Mouse (Mus musculus) lung, adult 2 months (tissue): ENCODE data around the gene Fgd5. TPM values are rescaled to one million over a fixed set of nuclear protein-coding genes. Genes with fewer than 3 reads are reported as not detected.
"Not testable (repeated sequence)": the region's sequence is repeated elsewhere in the genome, so short reads cannot be mapped to it uniquely, and the experiment has no call there.

Experiments
- DNase-seq: peaks from one replicate; pipeline ENCODE4 v3.0.0; 2022
- H3K4me1 ChIP-seq: fragments of 200-500 bp; 2 replicates; pipeline ENCODE4 v1.6.1; 2011; ENCODE audit warnings: low read length; ENCODE audit not compliant: control insufficient read depth, insufficient read depth
- H3K4me3 ChIP-seq: fragments of 200-500 bp; replicated peaks from 2 replicates; pipeline ENCODE3; 2011; ENCODE audit warnings: low read depth, mild to moderate bottlenecking, control low read depth, low read length; ENCODE audit errors: extremely low read depth
- CTCF ChIP-seq: fragments of 200-500 bp; IDR thresholded peaks from 2 replicates; pipeline ENCODE4 v1.5.1; 2011; ENCODE audit warnings: mild to moderate bottlenecking, low read length, control low read depth; ENCODE audit not compliant: insufficient read depth
- POLR2A ChIP-seq: fragments of 200-500 bp; IDR thresholded peaks from 2 replicates; pipeline ENCODE4 v1.6.1; 2011; ENCODE audit warnings: low read depth, mild to moderate bottlenecking, control low read depth, low read length, borderline replicate concordance; ENCODE audit errors: extremely low read depth
- WGBS: fragments of 180-500 bp; shearing (Covaris S2); methylation state at CpG from one replicate; pipeline ENCODE4 v1.1.7; 2018; 5-methylcytosine and 5-hydroxymethylcytosine counted together
- polyA plus RNA-seq: library from polyadenylated mRNA; depleted of rRNA; stranded (reverse); fragments of >200 nt; gene quantifications from 2 replicates; pipeline ENCODE4 v1.2.3, GENCODE M21; 2012; rRNA removed

The Fgd5 gene
- polyA plus RNA-seq = 31.2 and 32.6 TPM in 2 replicates

- no peak for TF ChIP-seq CTCF
- 0 out of 2 replicates have a peak, but pooled peaks have one; percentile 6 for TF ChIP-seq POLR2A
- WGBS = 2% methylated on average over 60 of the region's 62 CpGs
- no peak for DNase-seq
Measured at GRCm38 (mm10) chr6:91978371-91979300, at the start of gene Fgd5. TSS of gene Fgd5 (plus strand) at chr6:91978878.

GRCm38 (mm10) chr6:91931231-91931630, 47.4 kb upstream of the Fgd5 start:
- 47% methylated on average over 5 of the region's 5 CpGs for WGBS
- no peak overlapping the region for H3K4me3 ChIP-seq
- H3K4me1 ChIP-seq = no peaks in the 10 kb centered on the region
- TF ChIP-seq CTCF (no peak), POLR2A (no peak)
- DNase-seq = no peak

More at GRCm38 (mm10) chr6:91978371-91979300, at the start of gene Fgd5:
- Histone ChIP-seq H3K4me3 (peak within 1 kb of the TSS; percentile 65), H3K4me1 (peaks cover 3% of the 10 kb centered on the region; the same call in 1 of the 2 replicates)

- no peak overlapping the region for H3K4me3 ChIP-seq
- no peak for DNase-seq
- H3K4me1 ChIP-seq = no peaks in the 10 kb centered on the region
- no peak for TF ChIP-seq POLR2A
- TF ChIP-seq CTCF = no peak
- WGBS = 64% methylated on average over 4 of the region's 4 CpGs
Measured at GRCm38 (mm10) chr6:91938491-91938890, 40.2 kb upstream of the Fgd5 start.

GRCm38 (mm10) chr6:91948426-91948825, 30.3 kb upstream of the Fgd5 start:
- TF ChIP-seq CTCF (no peak), POLR2A (no peak)
- H3K4me3 ChIP-seq = no peak overlapping the region
- H3K4me1 ChIP-seq = no peaks in the 10 kb centered on the region
- WGBS = 64% methylated on average over 2 of the region's 2 CpGs
- DNase-seq = no peak

GRCm38 (mm10) chr6:91958015-91958414, 20.7 kb upstream of the Fgd5 start:
- not testable (repeated sequence) for H3K4me3 ChIP-seq, DNase-seq
- H3K4me1 ChIP-seq = peaks cover 13% of the 10 kb centered on the region; the same call in 1 of the 2 replicates
- WGBS = 28% methylated on average over 3 of the region's 8 CpGs

- H3K4me3 ChIP-seq = peak overlapping the region; percentile 57
- WGBS = 10% methylated on average over 8 of the region's 8 CpGs
- TF ChIP-seq CTCF (no peak), POLR2A (peak; percentile 83; the same call in 1 of the 2 replicates)
- DNase-seq = peak; percentile 27
- peaks cover 13% of the 10 kb centered on the region; the same call in 1 of the 2 replicates for H3K4me1 ChIP-seq
Measured at GRCm38 (mm10) chr6:91960028-91960811, 18.5 kb upstream of the Fgd5 start.

- 44% methylated on average over 4 of the region's 4 CpGs for WGBS
- peaks cover 13% of the 10 kb centered on the region; the same call in 1 of the 2 replicates for H3K4me1 ChIP-seq
- no peak overlapping the region for H3K4me3 ChIP-seq
- no peak for DNase-seq
- TF ChIP-seq CTCF = no peak
- TF ChIP-seq POLR2A = no peak
Measured at GRCm38 (mm10) chr6:91963429-91963828, 15.2 kb upstream of the Fgd5 start.

- H3K4me3 ChIP-seq = no peak overlapping the region
- TF ChIP-seq CTCF = no peak
- TF ChIP-seq POLR2A = no peak
- 77% methylated on average over 8 of the region's 8 CpGs for WGBS
- DNase-seq = no peak
- peaks cover 10% of the 10 kb centered on the region; the same call in 1 of the 2 replicates for H3K4me1 ChIP-seq
Measured at GRCm38 (mm10) chr6:91965060-91965459, 13.6 kb upstream of the Fgd5 start.

- peaks cover 7% of the 10 kb centered on the region; the same call in 1 of the 2 replicates for H3K4me1 ChIP-seq
- no peak for DNase-seq
- TF ChIP-seq CTCF = no peak
- no peak for TF ChIP-seq POLR2A
- WGBS = 54% methylated on average over 6 of the region's 6 CpGs
- H3K4me3 ChIP-seq = no peak overlapping the region
Measured at GRCm38 (mm10) chr6:91966006-91966405, 12.7 kb upstream of the Fgd5 start.

GRCm38 (mm10) chr6:91972201-91972646, 6.5 kb upstream of the Fgd5 start:
- H3K4me1 ChIP-seq = peaks cover 10% of the 10 kb centered on the region
- WGBS = 22% methylated on average over 9 of the region's 9 CpGs
- DNase-seq = peak; percentile 57
- H3K4me3 ChIP-seq = no peak overlapping the region
- TF ChIP-seq POLR2A = no peak
- TF ChIP-seq CTCF = no peak
